Mouse (Mus musculus): ENCODE data around the gene Olfr543. TPM values are rescaled to one million over a fixed set of nuclear protein-coding genes. Genes with fewer than 3 reads are reported as not detected.
A peak's percentile ranks its signal among the peaks of the same experiment; 100 is the strongest.

Olfr543 gene
- polyA plus RNA-seq, 1 experiment from 2014 or later, result 0.41 TPM

- ATAC-seq (ENCODE audit: insufficient number of reproducible peaks, insufficient read depth, low FRiP score, low read depth), result peak; percentile 95
- no peaks in the 10 kb centered on the region for H3K9me3 ChIP-seq (ENCODE audit: control insufficient read depth, low read length)
- H3K4me1 ChIP-seq (ENCODE audit: control insufficient read depth in 2 of 2, insufficient read depth in 2 of 2, low read length in 2 of 2), result peaks cover 0 to 17% of the 10 kb centered on the region in 2 experiments; a peak in 2 of 4 replicates
- H3K27ac ChIP-seq (replicated peaks in 1 of 2; ENCODE audit: control insufficient read depth in 1 of 2, insufficient read depth in 1 of 2, low read depth in 2 of 2, low read length in 2 of 2), result peak within 1 kb of the TSS; percentile 85 to 95
- no peaks in the 10 kb centered on the region for H3K27me3 ChIP-seq (ENCODE audit: control insufficient read depth, insufficient read depth, low read length)
- H3K4me3 ChIP-seq (ENCODE audit: control insufficient read depth in 1 of 2, insufficient read depth in 1 of 2, low read depth in 1 of 2, low read length in 2 of 2), result peak within 1 kb of the TSS; percentile 71 to 98
- peak within 1 kb of the TSS; percentile 85 for H3K9ac ChIP-seq (ENCODE audit: low read length)
- H3K36me3 ChIP-seq (ENCODE audit: control insufficient read depth, insufficient read depth, low read length), result peaks cover 25% of the 10 kb centered on the region
- WGBS, result under 1% methylated on average over 42 of the region's 56 CpGs
- H3K4me2 ChIP-seq (ENCODE audit: low read length), result peak within 1 kb of the TSS; percentile 65
Observed at GRCm38 (mm10) chr7:102441657-102442391, 39.7 kb downstream of the Olfr543 start, which contains the start of gene Rrm1. Rrm1 (plus strand) TSS chr7:102441695.

GRCm38 (mm10) chr7:102440822-102441656 is 40.4 kb downstream of the Olfr543 start:
- Histone ChIP-seq H3K9me3 (ENCODE audit: control insufficient read depth, low read length) (no peaks in the 10 kb centered on the region), H3K27ac (replicated peaks in 1 of 2; ENCODE audit: control insufficient read depth in 1 of 2, insufficient read depth in 1 of 2, low read depth in 2 of 2, low read length in 2 of 2) (peak overlapping the region in 1 of 2 experiments; percentile 85; a peak in 2 of 4 replicates)
- 54% methylated on average over 15 of the region's 15 CpGs for WGBS

GRCm38 (mm10) chr7:102434344-102434743 is 47.1 kb downstream of the Olfr543 start:
- no peak overlapping the region for H3K27ac ChIP-seq (replicated peaks in 1 of 2; ENCODE audit: control insufficient read depth in 1 of 2, insufficient read depth in 1 of 2, low read depth in 2 of 2, low read length in 2 of 2)
- H3K9ac ChIP-seq (ENCODE audit: low read length), result no peak overlapping the region
- no peaks in the 10 kb centered on the region for H3K4me1 ChIP-seq (ENCODE audit: control insufficient read depth in 2 of 2, insufficient read depth in 2 of 2, low read length in 2 of 2)
- WGBS, result 68% methylated on average over 2 of the region's 2 CpGs
- no peaks in the 10 kb centered on the region; the same call in 1 of the 2 replicates for H3K9me3 ChIP-seq (ENCODE audit: control insufficient read depth, low read length)
- H3K4me3 ChIP-seq (ENCODE audit: control insufficient read depth in 1 of 2, insufficient read depth in 1 of 2, low read depth in 1 of 2, low read length in 2 of 2), result no peak overlapping the region
- H3K36me3 ChIP-seq (ENCODE audit: control insufficient read depth, insufficient read depth, low read length), result no peaks in the 10 kb centered on the region
- no peak for ATAC-seq (ENCODE audit: insufficient number of reproducible peaks, insufficient read depth, low FRiP score, low read depth)
- H3K27me3 ChIP-seq (ENCODE audit: control insufficient read depth, insufficient read depth, low read length), result no peaks in the 10 kb centered on the region
- H3K4me2 ChIP-seq (ENCODE audit: low read length), result no peak overlapping the region

More at GRCm38 (mm10) chr7:102440822-102441656, 40.4 kb downstream of the Olfr543 start:
- Histone ChIP-seq H3K4me3 (ENCODE audit: control insufficient read depth in 1 of 2, insufficient read depth in 1 of 2, low read depth in 1 of 2, low read length in 2 of 2) (peak overlapping the region; percentile 71 to 98), H3K27me3 (ENCODE audit: control insufficient read depth, insufficient read depth, low read length) (no peaks in the 10 kb centered on the region), H3K9ac (ENCODE audit: low read length) (no peak overlapping the region; the same call in 1 of the 2 replicates), H3K4me1 (ENCODE audit: control insufficient read depth in 2 of 2, insufficient read depth in 2 of 2, low read length in 2 of 2) (peaks cover 0 to 17% of the 10 kb centered on the region in 2 experiments; a peak in 2 of 4 replicates), H3K4me2 (ENCODE audit: low read length) (peak overlapping the region; percentile 65), H3K36me3 (ENCODE audit: control insufficient read depth, insufficient read depth, low read length) (peaks cover 17% of the 10 kb centered on the region)
- ATAC-seq (ENCODE audit: insufficient number of reproducible peaks, insufficient read depth, low FRiP score, low read depth), result no peak

Other genes starting within 250 kb of the Olfr543 start
- gene Rhog, start 225.6 kb downstream of the Olfr543 start, polyA plus RNA-seq (2014; fragmentation: Nextera tagmentation; extraction: Ambion mirVana), result 43.8 and 46.2 TPM in 2 replicates
- 13.1 and 15.0 TPM in 2 replicates for gene Stim1, start 213.9 kb downstream of the Olfr543 start, polyA plus RNA-seq (2014; fragmentation: Nextera tagmentation; extraction: Ambion mirVana)
- gene Rrm1, start 40.0 kb downstream of the Olfr543 start, polyA plus RNA-seq (2014; fragmentation: Nextera tagmentation; extraction: Ambion mirVana), result 119 TPM in 2 replicates
- 0.12 and 0.13 TPM in 2 replicates for gene Olfr544, start 6.6 kb upstream of the Olfr543 start, polyA plus RNA-seq (2014; fragmentation: Nextera tagmentation; extraction: Ambion mirVana)
- not detected in 2 replicates for gene Olfr545, start 17.9 kb upstream of the Olfr543 start, polyA plus RNA-seq (2014; fragmentation: Nextera tagmentation; extraction: Ambion mirVana)
- gene Olfr547, start 53.1 kb upstream of the Olfr543 start, polyA plus RNA-seq (2014; fragmentation: Nextera tagmentation; extraction: Ambion mirVana), result not detected in 2 replicates
- gene Olfr548-ps1, start 59.2 kb upstream of the Olfr543 start, polyA plus RNA-seq (2014; fragmentation: Nextera tagmentation; extraction: Ambion mirVana), result not detected in 2 replicates
- not detected in 2 replicates for gene Olfr549, start 68.2 kb upstream of the Olfr543 start, polyA plus RNA-seq (2014; fragmentation: Nextera tagmentation; extraction: Ambion mirVana)
- gene Trim21, start 83.8 kb upstream of the Olfr543 start, polyA plus RNA-seq (2014; fragmentation: Nextera tagmentation; extraction: Ambion mirVana), result 0.57 and 0.96 TPM in 2 replicates
- not detected in 2 replicates for gene Olfr550, start 89.8 kb upstream of the Olfr543 start, polyA plus RNA-seq (2014; fragmentation: Nextera tagmentation; extraction: Ambion mirVana)
- gene Olfr551, start 110.2 kb upstream of the Olfr543 start, polyA plus RNA-seq (2014; fragmentation: Nextera tagmentation; extraction: Ambion mirVana), result not detected in 2 replicates
- gene Olfr552, start 116.1 kb upstream of the Olfr543 start, polyA plus RNA-seq (2014; fragmentation: Nextera tagmentation; extraction: Ambion mirVana), result not detected in 2 replicates
- not detected in 2 replicates for gene Olfr553, start 136.5 kb upstream of the Olfr543 start, polyA plus RNA-seq (2014; fragmentation: Nextera tagmentation; extraction: Ambion mirVana)
- not detected in 2 replicates for gene Olfr554, start 156.8 kb upstream of the Olfr543 start, polyA plus RNA-seq (2014; fragmentation: Nextera tagmentation; extraction: Ambion mirVana)
- not detected in 2 replicates for gene Olfr555, start 177.1 kb upstream of the Olfr543 start, polyA plus RNA-seq (2014; fragmentation: Nextera tagmentation; extraction: Ambion mirVana)
- not detected in 2 replicates for gene Olfr556, start 183.2 kb upstream of the Olfr543 start, polyA plus RNA-seq (2014; fragmentation: Nextera tagmentation; extraction: Ambion mirVana)
- gene Trim68, start 205.6 kb upstream of the Olfr543 start, polyA plus RNA-seq (2014; fragmentation: Nextera tagmentation; extraction: Ambion mirVana), result 13.5 and 16.3 TPM in 2 replicates
- gene Olfr557, start 214.2 kb upstream of the Olfr543 start, polyA plus RNA-seq (2014; fragmentation: Nextera tagmentation; extraction: Ambion mirVana), result not detected in 2 replicates
- gene Olfr558, start 220.5 kb upstream of the Olfr543 start, polyA plus RNA-seq (2014; fragmentation: Nextera tagmentation; extraction: Ambion mirVana), result 0.20 and 0.30 TPM in 2 replicates
- gene Olfr33, start 237.4 kb upstream of the Olfr543 start, polyA plus RNA-seq (2014; fragmentation: Nextera tagmentation; extraction: Ambion mirVana), result not detected in 2 replicates
- gene Olfr559, start 245.8 kb upstream of the Olfr543 start, polyA plus RNA-seq (2014; fragmentation: Nextera tagmentation; extraction: Ambion mirVana), result 0.12 TPM in 1 of 2 replicates, not detected in the other